Mouse (Mus musculus) ES-Bruce4 (cell line): ENCODE data around the gene Spa17.

Source experiments
- CTCF ChIP-seq: IDR thresholded peaks from one replicate; pipeline ENCODE4 v1.8.1; 2011; ENCODE audit warnings: low read depth, low read length
- EP300 ChIP-seq: IDR thresholded peaks from 2 replicates; pipeline ENCODE4 v1.6.1; 2011; ENCODE audit warnings: low read depth, low read length; ENCODE audit not compliant: insufficient read depth
- POLR2A ChIP-seq: IDR thresholded peaks from one replicate; pipeline ENCODE4 v1.8.1; 2011; ENCODE audit warnings: low read length; ENCODE audit not compliant: insufficient read depth

DNA sequence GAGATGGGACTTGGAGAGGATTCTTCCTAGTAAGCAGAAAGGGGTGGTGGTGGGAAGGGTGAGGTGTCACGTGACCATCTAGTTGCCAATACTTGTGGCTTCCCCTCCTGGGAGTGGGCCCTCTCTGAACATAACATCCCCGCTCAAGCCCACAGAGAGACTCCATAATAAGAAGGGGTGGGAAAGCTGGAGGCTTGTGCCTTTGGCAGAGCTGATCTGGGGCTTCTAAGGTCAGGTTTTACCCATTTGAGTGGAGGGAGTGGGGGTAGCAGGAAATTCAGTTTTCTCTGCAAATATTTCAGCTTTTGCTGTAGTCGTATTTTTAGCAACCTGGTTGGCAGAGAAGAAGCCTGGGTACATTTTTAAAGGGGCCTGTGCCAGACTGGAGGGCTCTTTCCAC is 57.2 kb downstream of the Spa17 start:
- no peak for TF ChIP-seq CTCF
- TF ChIP-seq POLR2A, result no peak
- TF ChIP-seq EP300, result no peak
